Mouse (Mus musculus): Measurements from ENCODE around the gene Olfr1133. TPM values are rescaled to one million over a fixed set of nuclear protein-coding genes. Genes with fewer than 3 reads are reported as not detected.
"Not testable (repeated sequence)": the region's sequence is repeated elsewhere in the genome, so short reads cannot be mapped to it uniquely, and the experiment has no call there.

Gene Olfr1133
- not detected in 2 replicates for polyA plus RNA-seq (2012; rRNA removed)

DNA sequence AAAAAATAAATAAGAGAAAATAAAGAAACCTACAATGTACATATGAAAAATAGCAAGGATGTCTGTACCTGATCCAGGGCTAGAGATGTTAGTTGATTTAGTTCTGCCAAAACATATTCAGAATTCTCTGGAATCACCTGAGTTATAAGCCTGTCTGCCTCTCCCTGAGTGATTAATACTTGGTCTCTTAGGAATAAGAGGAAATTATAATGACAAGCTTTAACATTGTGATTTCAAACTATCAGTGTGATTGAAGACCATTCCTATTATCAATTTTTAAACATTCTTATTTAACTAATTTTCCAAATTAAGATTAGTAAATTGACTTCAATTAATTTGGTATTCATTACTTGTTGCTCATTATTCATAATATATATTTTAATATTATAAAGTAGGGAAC, at the start of gene Olfr1133:
TSS of gene Olfr1133 (minus strand) at position 101 of the 400 bp plus-strand sequence.
- no peak for TF ChIP-seq CTCF (IDR thresholded peaks at IDR 0.05; ENCODE audit: insufficient read depth, low read length)
- TF ChIP-seq POLR2A (IDR thresholded peaks at IDR 0.05; ENCODE audit: borderline replicate concordance, extremely low read depth, low read depth, low read length): no peak
- Histone ChIP-seq H3K4me1 (ENCODE audit: control insufficient read depth, insufficient read depth, low read length) (no peaks in the 10 kb centered on the region), H3K4me3 (replicated peaks; ENCODE audit: extremely low read depth, low read depth, low read length) (no peak within 1 kb of the TSS)
- no peak for DNase-seq

DNA sequence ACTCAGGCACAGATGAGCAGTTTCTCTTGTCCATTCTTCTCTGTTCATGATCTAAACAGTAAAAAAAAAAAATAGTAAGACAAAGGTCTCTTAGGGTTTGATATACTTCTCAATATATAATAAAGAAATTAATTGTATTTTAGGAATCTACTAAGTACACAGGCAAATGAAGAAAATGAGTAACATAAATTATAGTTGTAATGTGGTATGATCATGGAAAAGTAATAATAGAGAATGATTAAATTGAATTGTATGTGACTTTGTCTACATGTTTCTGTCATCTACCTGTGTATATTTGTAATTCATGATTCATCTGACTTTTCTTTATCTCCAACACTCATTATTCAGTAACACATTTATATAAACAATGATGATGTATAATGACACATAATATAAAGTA, 46.7 kb upstream of the Olfr1133 start, which contains the start of gene Olfr1136:
TSS of gene Olfr1136 (minus strand) at position 101 of the 400 bp plus-strand sequence.
- DNase-seq: no peak
- TF ChIP-seq CTCF (IDR thresholded peaks at IDR 0.05; ENCODE audit: insufficient read depth, low read length): no peak
- no peak for TF ChIP-seq POLR2A (IDR thresholded peaks at IDR 0.05; ENCODE audit: borderline replicate concordance, extremely low read depth, low read depth, low read length)
- no peak within 1 kb of the TSS for H3K4me3 ChIP-seq (replicated peaks; ENCODE audit: extremely low read depth, low read depth, low read length)
- H3K4me1 ChIP-seq (ENCODE audit: control insufficient read depth, insufficient read depth, low read length): no peaks in the 10 kb centered on the region

DNA sequence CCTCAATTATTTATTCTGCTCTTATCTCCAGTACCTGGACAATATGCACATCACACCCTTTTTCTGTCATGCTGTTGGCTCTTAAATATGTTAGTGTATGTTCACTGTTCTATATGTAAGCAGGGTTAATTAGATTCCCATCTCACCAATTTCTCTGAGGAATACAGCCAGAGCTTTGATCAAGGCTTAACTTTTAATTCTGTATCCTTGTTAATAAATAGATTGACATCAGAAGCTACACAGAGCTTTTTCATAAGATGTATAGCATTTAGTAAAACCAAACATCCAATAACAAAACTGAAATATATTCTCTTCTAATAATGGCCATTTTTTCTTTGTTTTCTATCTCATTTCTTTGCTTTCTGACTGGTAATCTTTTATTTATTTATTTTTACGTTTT, 26.4 kb upstream of the Olfr1133 start, which contains the start of gene Olfr1135:
TSS of gene Olfr1135 (minus strand) at position 101 of the 400 bp plus-strand sequence.
- Histone ChIP-seq H3K4me1 (ENCODE audit: control insufficient read depth, insufficient read depth, low read length) (no peaks in the 10 kb centered on the region), H3K4me3 (replicated peaks; ENCODE audit: extremely low read depth, low read depth, low read length) (no peak within 1 kb of the TSS)
- no peak for TF ChIP-seq POLR2A (IDR thresholded peaks at IDR 0.05; ENCODE audit: borderline replicate concordance, extremely low read depth, low read depth, low read length)
- no peak for TF ChIP-seq CTCF (IDR thresholded peaks at IDR 0.05; ENCODE audit: insufficient read depth, low read length)
- 6% methylated on average over 1 of the region's 1 CpGs for WGBS
- DNase-seq: no peak

DNA sequence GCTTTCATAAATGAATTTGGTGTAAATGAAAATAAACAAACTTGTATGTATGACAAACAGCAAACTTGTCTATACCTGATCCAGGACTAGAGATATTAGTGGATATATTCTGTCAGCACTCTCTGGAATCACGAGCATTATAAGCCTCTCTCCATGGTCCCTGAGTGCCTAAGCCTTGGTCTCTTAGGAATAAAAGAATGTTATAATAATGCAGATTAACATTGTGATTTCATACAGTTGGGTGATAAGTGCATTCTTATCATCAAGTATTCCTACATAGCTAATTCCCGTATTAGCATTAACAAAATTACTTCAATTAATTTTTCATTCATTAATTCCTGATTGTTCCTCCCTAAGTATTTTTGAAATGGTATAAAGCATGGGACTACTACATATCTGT, 11.2 kb upstream of the Olfr1133 start, which contains the start of gene Olfr1134:
TSS of gene Olfr1134 (minus strand) at position 101 of the 400 bp plus-strand sequence.
- DNase-seq: no peak
- WGBS: 66% methylated on average over 2 of the region's 2 CpGs
- H3K4me1 ChIP-seq (ENCODE audit: control insufficient read depth, insufficient read depth, low read length): no peaks in the 10 kb centered on the region
- H3K4me3 ChIP-seq (replicated peaks; ENCODE audit: extremely low read depth, low read depth, low read length): no peak within 1 kb of the TSS
- no peak for TF ChIP-seq CTCF (IDR thresholded peaks at IDR 0.05; ENCODE audit: insufficient read depth, low read length)
- TF ChIP-seq POLR2A (IDR thresholded peaks at IDR 0.05; ENCODE audit: borderline replicate concordance, extremely low read depth, low read depth, low read length): no peak

DNA sequence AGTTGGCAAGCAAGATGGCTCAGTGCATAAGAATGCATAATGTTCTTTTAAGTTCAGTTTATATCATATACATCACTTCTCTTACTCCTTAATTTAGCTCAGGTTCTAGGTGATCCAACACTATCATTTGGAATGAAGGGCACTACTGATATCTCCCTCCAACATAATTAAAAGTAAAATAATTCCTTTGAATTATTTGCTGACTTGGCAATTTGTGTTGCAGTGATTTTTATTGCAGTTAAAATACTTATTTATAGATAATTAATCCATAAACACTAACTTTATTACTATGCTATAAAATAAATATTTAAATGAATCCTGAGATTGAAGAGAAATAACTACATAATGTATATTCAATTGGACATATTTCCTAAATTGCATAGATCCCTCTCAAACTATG, 4.7 kb downstream of the Olfr1133 start:
- TF ChIP-seq POLR2A (IDR thresholded peaks at IDR 0.05; ENCODE audit: borderline replicate concordance, extremely low read depth, low read depth, low read length) (no peak), CTCF (IDR thresholded peaks at IDR 0.05; ENCODE audit: insufficient read depth, low read length) (no peak)
- no peak for DNase-seq
- Histone ChIP-seq H3K4me1 (ENCODE audit: control insufficient read depth, insufficient read depth, low read length) (no peaks in the 10 kb centered on the region), H3K4me3 (replicated peaks; ENCODE audit: extremely low read depth, low read depth, low read length) (no peak overlapping the region)

DNA sequence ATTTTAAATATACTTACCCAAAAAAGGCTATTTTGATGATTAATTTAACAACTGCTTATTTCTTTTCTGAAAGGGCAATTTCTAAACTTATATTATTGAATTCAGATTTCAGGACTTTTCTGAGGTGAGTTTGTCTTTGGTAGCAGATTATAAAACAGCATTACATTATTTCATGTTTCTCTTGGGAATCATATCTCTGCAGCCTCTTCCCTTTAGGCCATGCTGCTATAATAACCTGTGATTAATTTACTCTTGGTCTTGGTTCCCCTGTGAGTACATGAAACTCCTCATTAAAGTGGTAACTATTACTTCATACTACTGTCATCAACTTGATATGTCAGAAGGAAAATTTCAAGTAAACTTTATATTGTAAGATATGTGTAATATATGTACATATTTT, 9.7 kb downstream of the Olfr1133 start, which contains the start of gene Olfr1132:
TSS of gene Olfr1132 (minus strand) at position 101 of the 400 bp plus-strand sequence.
- H3K4me1 ChIP-seq (ENCODE audit: control insufficient read depth, insufficient read depth, low read length): no peaks in the 10 kb centered on the region
- TF ChIP-seq CTCF (IDR thresholded peaks at IDR 0.05; ENCODE audit: insufficient read depth, low read length) (no peak), POLR2A (IDR thresholded peaks at IDR 0.05; ENCODE audit: borderline replicate concordance, extremely low read depth, low read depth, low read length) (no peak)
- no peak for DNase-seq
- no peak within 1 kb of the TSS for H3K4me3 ChIP-seq (replicated peaks; ENCODE audit: extremely low read depth, low read depth, low read length)

DNA sequence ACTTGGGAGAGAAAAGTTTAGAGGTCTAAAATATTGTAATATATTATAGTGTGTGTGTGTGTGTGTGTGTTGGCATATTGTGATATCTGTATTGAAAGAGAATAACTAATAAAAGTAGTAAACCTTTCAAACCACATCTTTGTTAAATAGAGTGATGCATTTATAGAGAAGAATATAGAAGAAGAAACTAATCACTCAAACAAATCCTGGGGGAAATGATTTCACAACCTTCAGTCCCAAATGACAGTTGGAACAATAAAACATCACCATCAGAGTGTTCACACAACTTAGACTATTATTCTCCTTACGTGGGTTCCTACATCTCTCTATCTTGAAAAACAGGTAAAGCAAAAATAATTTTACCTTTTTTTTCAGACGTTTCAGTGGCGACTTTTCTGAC, 20.4 kb downstream of the Olfr1133 start, which contains the start of gene Olfr1131:
TSS of gene Olfr1131 (plus strand) at position 301 of the 400 bp plus-strand sequence.
- no peak for DNase-seq
- TF ChIP-seq POLR2A (IDR thresholded peaks at IDR 0.05; ENCODE audit: borderline replicate concordance, extremely low read depth, low read depth, low read length): no peak
- TF ChIP-seq CTCF (IDR thresholded peaks at IDR 0.05; ENCODE audit: insufficient read depth, low read length): no peak
- no peak within 1 kb of the TSS for H3K4me3 ChIP-seq (replicated peaks; ENCODE audit: extremely low read depth, low read depth, low read length)
- WGBS: 57% methylated on average over 3 of the region's 3 CpGs
- H3K4me1 ChIP-seq (ENCODE audit: control insufficient read depth, insufficient read depth, low read length): no peaks in the 10 kb centered on the region

DNA sequence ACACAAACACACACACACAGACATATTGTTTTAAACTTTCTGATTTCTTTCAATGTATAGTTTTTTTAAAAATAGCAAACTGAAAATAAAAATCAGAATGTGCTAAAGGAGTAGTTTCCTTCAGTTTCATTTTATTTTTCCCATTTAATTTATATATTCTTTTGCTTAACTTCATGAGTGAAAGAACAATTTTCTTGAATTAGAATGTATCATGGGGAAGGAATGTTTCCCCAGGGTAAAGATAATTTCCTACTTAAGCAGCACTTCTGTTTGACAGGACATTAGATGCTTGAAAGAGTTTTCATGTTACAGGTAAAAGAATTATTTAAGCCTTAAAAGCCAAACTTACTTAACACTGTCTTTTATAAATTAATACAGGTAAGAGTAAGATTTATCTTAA, 41.3 kb downstream of the Olfr1133 start, which contains the start of gene Olfr1130:
TSS of gene Olfr1130 (plus strand) at position 301 of the 400 bp plus-strand sequence.
- DNase-seq; H3K4me1 ChIP-seq (ENCODE audit: control insufficient read depth, insufficient read depth, low read length); H3K4me3 ChIP-seq (replicated peaks; ENCODE audit: extremely low read depth, low read depth, low read length): not testable (repeated sequence)

Other genes starting within 250 kb of the Olfr1133 start
- gene Olfr1123, start 230.7 kb downstream of the Olfr1133 start, polyA plus RNA-seq (2012; rRNA removed): not detected in 2 replicates
- gene Olfr1124, start 217.1 kb downstream of the Olfr1133 start, polyA plus RNA-seq (2012; rRNA removed): not detected in 2 replicates
- gene Olfr1126, start 193.4 kb downstream of the Olfr1133 start, polyA plus RNA-seq (2012; rRNA removed): not detected in 2 replicates
- gene Pramel7, start 150.3 kb downstream of the Olfr1133 start, polyA plus RNA-seq (2012; rRNA removed): not detected in 2 replicates
- not detected in 2 replicates for gene Pramel6, start 140.8 kb downstream of the Olfr1133 start, polyA plus RNA-seq (2012; rRNA removed)
- gene Olfr153, start 115.6 kb downstream of the Olfr1133 start, polyA plus RNA-seq (2012; rRNA removed): not detected in 2 replicates
- not detected in 2 replicates for gene Olfr1128, start 101.8 kb downstream of the Olfr1133 start, polyA plus RNA-seq (2012; rRNA removed)
- not detected in 2 replicates for gene Olfr1129, start 73.5 kb downstream of the Olfr1133 start, polyA plus RNA-seq (2012; rRNA removed)
- not detected in 2 replicates for gene Olfr1130, start 41.2 kb downstream of the Olfr1133 start, polyA plus RNA-seq (2012; rRNA removed)
- gene Olfr1131, start 20.3 kb downstream of the Olfr1133 start, polyA plus RNA-seq (2012; rRNA removed): not detected in 2 replicates
- gene Olfr1132, start 9.8 kb downstream of the Olfr1133 start, polyA plus RNA-seq (2012; rRNA removed): not detected in 2 replicates
- gene Olfr1134, start 11.1 kb upstream of the Olfr1133 start, polyA plus RNA-seq (2012; rRNA removed): not detected in 2 replicates
- gene Olfr1135, start 26.3 kb upstream of the Olfr1133 start, polyA plus RNA-seq (2012; rRNA removed): not detected in 2 replicates
- gene Olfr1136, start 46.6 kb upstream of the Olfr1133 start, polyA plus RNA-seq (2012; rRNA removed): not detected in 2 replicates
- not detected in 2 replicates for gene Olfr1137, start 65.8 kb upstream of the Olfr1133 start, polyA plus RNA-seq (2012; rRNA removed)
- gene Olfr1138, start 92.6 kb upstream of the Olfr1133 start, polyA plus RNA-seq (2012; rRNA removed): not detected in 2 replicates
- gene Olfr1140, start 96.4 kb upstream of the Olfr1133 start, polyA plus RNA-seq (2012; rRNA removed): not detected in 2 replicates
- gene Olfr1141, start 106.6 kb upstream of the Olfr1133 start, polyA plus RNA-seq (2012; rRNA removed): not detected in 2 replicates
- not detected in 2 replicates for gene Olfr152, start 132.1 kb upstream of the Olfr1133 start, polyA plus RNA-seq (2012; rRNA removed)
- not detected in 2 replicates for gene Olfr1143, start 153.2 kb upstream of the Olfr1133 start, polyA plus RNA-seq (2012; rRNA removed)
- not detected in 2 replicates for gene Olfr1145, start 162.4 kb upstream of the Olfr1133 start, polyA plus RNA-seq (2012; rRNA removed)
- not detected in 2 replicates for gene Olfr1148, start 183.2 kb upstream of the Olfr1133 start, polyA plus RNA-seq (2012; rRNA removed)
- gene Olfr1150-ps1, start 196.6 kb upstream of the Olfr1133 start, polyA plus RNA-seq (2012; rRNA removed): not detected in 2 replicates
- gene Olfr1151, start 208.5 kb upstream of the Olfr1133 start, polyA plus RNA-seq (2012; rRNA removed): not detected in 2 replicates
- gene Olfr1152, start 219.1 kb upstream of the Olfr1133 start, polyA plus RNA-seq (2012; rRNA removed): not detected in 2 replicates
- not detected in 2 replicates for gene Olfr1153, start 247.6 kb upstream of the Olfr1133 start, polyA plus RNA-seq (2012; rRNA removed)